Mouse (Mus musculus) liver, postnatal 0 days (tissue): ENCODE results near the gene Pth1r. TPM values are rescaled to one million over a fixed set of nuclear protein-coding genes. Genes with fewer than 3 reads are reported as not detected.
A peak's percentile ranks its signal among the peaks of the same experiment; 100 is the strongest.

Experiments used
- ATAC-seq: fragments of 200-750 bp; cut with Nextera tagmentation; 2 replicates; pipeline ENCODE4 v1.8.0; 2017; ENCODE audit warnings: mild to moderate bottlenecking, moderate library complexity
- DNase-seq: peaks from one replicate; pipeline ENCODE4 v3.0.0-alpha.2; 2016
- H3K27ac ChIP-seq: fragments of 300-500 bp; sonication (generic); 2 replicates; pipeline ENCODE4 v1.5.1; 2014; ENCODE audit warnings: antibody characterized with exemption, moderate library complexity, mild to moderate bottlenecking, low read depth
- H3K27me3 ChIP-seq: fragments of 300-500 bp; sonication (generic); 2 replicates; pipeline ENCODE4 v1.6.1; 2014; ENCODE audit warnings: low read length, control low read depth, mixed read lengths; ENCODE audit not compliant: insufficient read depth
- H3K36me3 ChIP-seq: fragments of 300-500 bp; sonication (generic); replicated peaks from 2 replicates; pipeline ENCODE4 v1.6.1; 2014; ENCODE audit warnings: mild to moderate bottlenecking, control low read depth, low read length, moderate library complexity, mixed read lengths; ENCODE audit not compliant: insufficient read depth
- H3K4me1 ChIP-seq: fragments of 300-500 bp; sonication (generic); 2 replicates; pipeline ENCODE4 v1.6.1; 2014; ENCODE audit warnings: antibody characterized with exemption, mild to moderate bottlenecking, control low read depth; ENCODE audit not compliant: insufficient read depth
- H3K4me2 ChIP-seq: fragments of 300-500 bp; sonication (generic); 2 replicates; pipeline ENCODE4 v1.6.1; 2014; ENCODE audit warnings: low read depth, mild to moderate bottlenecking, low read length, moderate library complexity, mixed read lengths
- H3K4me3 ChIP-seq: fragments of 300-500 bp; sonication (generic); 2 replicates; pipeline ENCODE4 v1.5.1; 2014; ENCODE audit warnings: low read depth, low read length
- H3K9ac ChIP-seq: fragments of 300-500 bp; sonication (generic); replicated peaks from 2 replicates; pipeline ENCODE4 v1.6.1; 2014; ENCODE audit warnings: mild to moderate bottlenecking, moderate library complexity
- H3K9me3 ChIP-seq: fragments of 300-500 bp; sonication (generic); 2 replicates; pipeline ENCODE4 v1.6.1; 2016; ENCODE audit warnings: mild to moderate bottlenecking, control low read depth, low read length, mixed read lengths
- CTCF ChIP-seq: sonication (generic); IDR thresholded peaks from 2 replicates; pipeline ENCODE4 v1.5.1; 2016; ENCODE audit warnings: antibody characterized with exemption, low read depth
- EP300 ChIP-seq: IDR thresholded peaks from 2 replicates; pipeline ENCODE4 v1.6.1; 2016; ENCODE audit warnings: antibody characterized with exemption, low read depth, mild to moderate bottlenecking
- WGBS: fragments of 180-500 bp; shearing (Covaris S2); extraction: QIAGEN DNeasy Blood & Tissue Kit; methylation state at CpG from one replicate; pipeline ENCODE4 v1.1.7; 2014; ENCODE audit not compliant: insufficient replicate concordance; 5-methylcytosine and 5-hydroxymethylcytosine counted together
- polyA plus RNA-seq: library from polyadenylated mRNA; unstranded; fragments of >200 nt; fragmentation: Nextera tagmentation; extraction: Ambion mirVana; gene quantifications from 2 replicates; pipeline ENCODE4 v1.2.1, GENCODE M21; 2015

Gene Pth1r
- polyA plus RNA-seq, 1 experiment from 2014 or later = 5.3 TPM

DNA sequence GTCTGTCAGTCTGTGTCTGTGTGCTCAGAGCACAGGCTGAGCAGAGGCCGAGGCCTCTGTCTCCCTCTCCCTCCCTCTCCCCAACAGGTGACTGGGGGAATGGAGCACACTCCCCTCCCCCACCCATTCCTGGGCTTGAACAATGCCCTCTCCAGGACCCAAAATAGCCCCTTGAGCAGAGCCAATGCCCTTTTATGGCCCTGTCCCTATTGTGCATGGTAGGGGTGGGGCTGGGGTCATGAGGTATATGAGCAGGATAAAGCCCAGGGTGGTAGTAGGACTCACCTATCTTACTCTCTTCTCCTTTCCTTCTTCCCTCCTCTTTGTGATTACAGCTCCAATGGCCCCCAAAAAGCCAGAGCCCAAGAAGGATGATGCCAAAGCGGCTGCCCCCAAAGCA is 16.5 kb upstream of the Pth1r start:
- no peaks in the 10 kb centered on the region for H3K9me3 ChIP-seq
- H3K4me3 ChIP-seq = no peak overlapping the region
- WGBS = 69% methylated on average over 2 of the region's 2 CpGs
- no peaks in the 10 kb centered on the region for H3K4me1 ChIP-seq
- TF ChIP-seq EP300 = no peak
- no peak for TF ChIP-seq CTCF
- ATAC-seq (no peak), DNase-seq (no peak)
- H3K27me3 ChIP-seq = no peaks in the 10 kb centered on the region
- H3K4me2 ChIP-seq = no peak overlapping the region
- H3K36me3 ChIP-seq = no peaks in the 10 kb centered on the region
- no peak overlapping the region for H3K9ac ChIP-seq
- H3K27ac ChIP-seq = no peak overlapping the region

- no peak for DNase-seq
- Histone ChIP-seq H3K36me3 (no peaks in the 10 kb centered on the region), H3K9ac (no peak overlapping the region), H3K27me3 (no peaks in the 10 kb centered on the region), H3K4me1 (no peaks in the 10 kb centered on the region), H3K27ac (no peak overlapping the region), H3K9me3 (no peaks in the 10 kb centered on the region), H3K4me2 (no peak overlapping the region), H3K4me3 (no peak overlapping the region)
- no peak for ATAC-seq
- TF ChIP-seq EP300 (no peak), CTCF (no peak)
- 79% methylated on average over 10 of the region's 10 CpGs for WGBS
Measured at GRCm38 (mm10) chr9:110762763-110763162, 15.8 kb upstream of the Pth1r start.

DNA sequence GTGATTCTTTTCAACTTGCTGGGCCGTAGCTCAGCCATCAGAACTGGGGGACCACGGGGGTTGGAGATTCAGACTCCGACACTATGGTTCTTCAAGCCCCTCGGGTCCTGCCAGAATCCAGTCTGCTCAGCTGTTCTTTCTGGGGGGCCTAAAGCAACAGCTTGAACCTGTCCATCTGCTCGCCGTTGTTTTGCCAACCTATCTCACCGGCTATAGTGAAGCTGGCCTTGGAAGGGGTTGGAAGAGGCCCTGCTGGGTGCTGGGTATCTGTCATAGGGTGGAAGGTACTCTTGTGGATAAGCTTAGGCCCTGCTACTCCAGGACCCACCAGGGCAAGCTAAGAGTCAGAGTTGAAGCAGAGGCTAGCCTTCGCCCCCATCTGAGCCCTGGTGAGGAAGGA is 13.9 kb upstream of the Pth1r start:
- Histone ChIP-seq H3K27me3 (no peaks in the 10 kb centered on the region), H3K27ac (no peak overlapping the region), H3K9ac (no peak overlapping the region), H3K36me3 (no peaks in the 10 kb centered on the region), H3K9me3 (no peaks in the 10 kb centered on the region), H3K4me1 (no peaks in the 10 kb centered on the region), H3K4me2 (no peak overlapping the region), H3K4me3 (no peak overlapping the region)
- no peak for DNase-seq
- TF ChIP-seq EP300 (no peak), CTCF (no peak)
- ATAC-seq = no peak
- WGBS = 84% methylated on average over 8 of the region's 8 CpGs

DNA sequence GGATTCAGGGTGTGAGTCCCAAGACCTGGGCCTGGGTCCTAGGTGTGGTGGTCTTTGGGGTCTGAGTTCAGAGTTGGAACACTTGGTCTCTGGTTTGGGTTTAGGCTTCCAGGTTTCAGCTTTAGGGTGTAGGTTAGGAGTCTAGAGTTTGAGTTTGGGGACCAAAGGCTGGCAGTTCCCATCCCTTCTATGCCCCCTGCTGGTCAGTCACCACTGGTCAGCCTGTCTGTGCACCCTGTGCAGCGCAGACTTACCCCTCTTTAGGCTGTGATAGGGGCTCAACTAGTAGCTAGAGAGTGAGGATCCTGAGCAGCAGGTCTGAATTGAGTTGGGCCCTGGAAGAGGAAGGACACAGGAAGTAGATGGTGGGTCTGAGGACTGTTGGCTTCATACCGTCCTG is 12.3 kb upstream of the Pth1r start:
- Histone ChIP-seq H3K36me3 (no peaks in the 10 kb centered on the region), H3K4me1 (no peaks in the 10 kb centered on the region), H3K4me3 (no peak overlapping the region), H3K4me2 (no peak overlapping the region), H3K9ac (no peak overlapping the region), H3K27me3 (no peaks in the 10 kb centered on the region), H3K9me3 (no peaks in the 10 kb centered on the region), H3K27ac (no peak overlapping the region)
- DNase-seq (peak; percentile 68), ATAC-seq (peak; percentile 36; the same call in 1 of the 2 replicates)
- TF ChIP-seq CTCF (peak; percentile 78), EP300 (no peak)
- WGBS = 45% methylated on average over 2 of the region's 2 CpGs

- no peaks in the 10 kb centered on the region for H3K4me1 ChIP-seq
- no peaks in the 10 kb centered on the region for H3K9me3 ChIP-seq
- no peak overlapping the region for H3K4me2 ChIP-seq
- TF ChIP-seq CTCF (no peak), EP300 (no peak)
- WGBS = 73% methylated on average over 8 of the region's 8 CpGs
- DNase-seq (no peak), ATAC-seq (no peak)
- no peaks in the 10 kb centered on the region for H3K27me3 ChIP-seq
- no peak overlapping the region for H3K27ac ChIP-seq
- H3K36me3 ChIP-seq = no peaks in the 10 kb centered on the region
- no peak overlapping the region for H3K9ac ChIP-seq
- H3K4me3 ChIP-seq = no peak overlapping the region
Measured at GRCm38 (mm10) chr9:110758605-110759004, 11.7 kb upstream of the Pth1r start.

DNA sequence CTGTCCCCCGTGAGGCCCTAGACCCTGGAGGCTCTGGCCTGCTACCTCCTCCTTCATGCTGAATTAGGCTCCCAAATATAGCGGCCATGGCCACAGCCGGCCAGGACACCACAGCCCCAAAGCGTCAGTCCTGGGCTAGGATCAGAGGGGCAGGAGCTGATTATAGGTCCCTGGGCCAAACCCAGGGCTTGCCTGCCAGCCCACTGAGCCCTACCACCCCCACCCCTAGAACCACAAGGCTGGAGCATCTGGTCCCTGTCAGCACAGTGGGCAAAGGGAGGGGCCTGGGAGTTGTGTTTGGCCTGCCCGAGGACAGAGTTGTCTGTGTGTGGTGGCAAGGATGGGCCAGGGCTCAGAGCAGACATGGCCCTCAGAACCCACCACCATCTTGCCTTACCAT is 10.9 kb upstream of the Pth1r start:
- H3K27me3 ChIP-seq = no peaks in the 10 kb centered on the region
- no peaks in the 10 kb centered on the region for H3K36me3 ChIP-seq
- no peak overlapping the region for H3K27ac ChIP-seq
- 80% methylated on average over 5 of the region's 5 CpGs for WGBS
- no peaks in the 10 kb centered on the region for H3K4me1 ChIP-seq
- ATAC-seq = no peak
- TF ChIP-seq CTCF (no peak), EP300 (no peak)
- DNase-seq = no peak
- H3K4me2 ChIP-seq = no peak overlapping the region
- H3K9ac ChIP-seq = no peak overlapping the region
- H3K9me3 ChIP-seq = no peaks in the 10 kb centered on the region
- H3K4me3 ChIP-seq = no peak overlapping the region

GRCm38 (mm10) chr9:110753773-110754172 is 6.8 kb upstream of the Pth1r start:
- H3K4me3 ChIP-seq = no peak overlapping the region
- H3K9me3 ChIP-seq = no peaks in the 10 kb centered on the region
- no peak overlapping the region for H3K4me2 ChIP-seq
- no peak overlapping the region for H3K27ac ChIP-seq
- ATAC-seq = no peak
- no peak for DNase-seq
- H3K36me3 ChIP-seq = no peaks in the 10 kb centered on the region
- WGBS = 73% methylated on average over 4 of the region's 4 CpGs
- no peak for TF ChIP-seq CTCF
- no peak overlapping the region for H3K9ac ChIP-seq
- no peaks in the 10 kb centered on the region for H3K27me3 ChIP-seq
- H3K4me1 ChIP-seq = no peaks in the 10 kb centered on the region
